Mouse (Mus musculus): ENCODE measurements around the gene Mmaa.

DNA sequence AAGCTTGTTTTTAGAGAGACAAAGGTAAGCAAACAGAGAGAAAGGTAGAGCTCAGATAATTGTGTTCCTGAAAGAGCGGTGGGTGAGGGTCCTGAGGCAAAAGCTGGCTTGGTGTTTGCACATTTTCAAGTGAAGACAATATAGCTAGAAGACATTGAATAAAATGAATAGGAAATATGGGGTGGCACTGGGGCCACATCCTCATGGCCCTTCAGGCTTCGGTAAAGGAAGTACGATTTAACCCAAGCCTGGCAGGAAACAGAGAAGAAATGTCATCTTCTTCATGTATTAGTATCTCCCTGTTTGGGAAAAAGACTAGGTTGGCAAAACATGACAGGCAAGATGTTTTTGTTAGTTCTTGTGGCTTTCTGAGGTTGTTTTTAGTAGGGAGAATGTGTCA lies 68.7 kb downstream of the Mmaa start:
- TF ChIP-seq HCFC1 (IDR thresholded peaks at IDR 0.05; ENCODE audit: borderline replicate concordance, insufficient read depth, low read length) (no peak), ZC3H11A (IDR thresholded peaks at IDR 0.05; ENCODE audit: borderline replicate concordance, low read depth, low read length) (no peak)
